Mouse (Mus musculus): ENCODE data around the gene Ssbp3. TPM values are rescaled to one million over a fixed set of nuclear protein-coding genes. Genes with fewer than 3 reads are reported as not detected.

Gene Ssbp3
- polyA plus RNA-seq, 1 experiment from 2014 or later = 147 TPM

- Histone ChIP-seq H3K4me3 (no peak overlapping the region), H3K4me1 (peaks cover 77% of the 10 kb centered on the region), H3K9me3 (no peaks in the 10 kb centered on the region), H3K27ac (replicated peaks) (0 out of 2 replicates have a peak overlapping the region, but pooled peaks have one; percentile 1), H3K36me3 (replicated peaks) (peaks cover 93% of the 10 kb centered on the region), H3K27me3 (replicated peaks; ENCODE audit: low read depth, poor library complexity, severe bottlenecking) (no peaks in the 10 kb centered on the region)
- DNase-seq (ENCODE audit: low spot score) = peak; percentile 60
- 62% methylated on average over 6 of the region's 6 CpGs for WGBS
Measured at GRCm38 (mm10) chr4:107013119-107013816, 102.8 kb downstream of the Ssbp3 start.

GRCm38 (mm10) chr4:107013817-107014260, 103.3 kb downstream of the Ssbp3 start:
- Histone ChIP-seq H3K9me3 (no peaks in the 10 kb centered on the region), H3K4me1 (peaks cover 80% of the 10 kb centered on the region), H3K27ac (replicated peaks) (no peak overlapping the region), H3K4me3 (no peak overlapping the region), H3K36me3 (replicated peaks) (peaks cover 92% of the 10 kb centered on the region), H3K27me3 (replicated peaks; ENCODE audit: low read depth, poor library complexity, severe bottlenecking) (no peaks in the 10 kb centered on the region)
- 79% methylated on average over 9 of the region's 9 CpGs for WGBS
- DNase-seq (ENCODE audit: low spot score) = no peak

GRCm38 (mm10) chr4:107015971-107016511, 105.5 kb downstream of the Ssbp3 start:
- no peak overlapping the region for H3K4me3 ChIP-seq

GRCm38 (mm10) chr4:107017257-107017656, 106.8 kb downstream of the Ssbp3 start:
- no peak overlapping the region for H3K4me3 ChIP-seq
- no peak overlapping the region for H3K27ac ChIP-seq (replicated peaks)
- H3K36me3 ChIP-seq (replicated peaks) = peaks cover 80% of the 10 kb centered on the region
- no peaks in the 10 kb centered on the region for H3K9me3 ChIP-seq
- peaks cover 88% of the 10 kb centered on the region for H3K4me1 ChIP-seq
- no peak for DNase-seq (ENCODE audit: low spot score)
- no peaks in the 10 kb centered on the region for H3K27me3 ChIP-seq (replicated peaks; ENCODE audit: low read depth, poor library complexity, severe bottlenecking)

More at GRCm38 (mm10) chr4:107015971-107016511, 105.5 kb downstream of the Ssbp3 start:
- Histone ChIP-seq H3K27me3 (replicated peaks; ENCODE audit: low read depth, poor library complexity, severe bottlenecking) (no peaks in the 10 kb centered on the region), H3K4me1 (peaks cover 98% of the 10 kb centered on the region), H3K36me3 (replicated peaks) (peaks cover 82% of the 10 kb centered on the region), H3K27ac (replicated peaks) (peak overlapping the region; percentile 63), H3K9me3 (no peaks in the 10 kb centered on the region)
- 62% methylated on average over 13 of the region's 13 CpGs for WGBS
- peak; percentile 42 for DNase-seq (ENCODE audit: low spot score)

GRCm38 (mm10) chr4:107018521-107018920, 108.0 kb downstream of the Ssbp3 start:
- no peak for DNase-seq (ENCODE audit: low spot score)
- Histone ChIP-seq H3K4me3 (no peak overlapping the region), H3K9me3 (no peaks in the 10 kb centered on the region), H3K27ac (replicated peaks) (0 out of 2 replicates have a peak overlapping the region, but pooled peaks have one; percentile 7), H3K36me3 (replicated peaks) (peaks cover 83% of the 10 kb centered on the region), H3K4me1 (peaks cover 86% of the 10 kb centered on the region), H3K27me3 (replicated peaks; ENCODE audit: low read depth, poor library complexity, severe bottlenecking) (no peaks in the 10 kb centered on the region)
- WGBS = 78% methylated on average over 3 of the region's 3 CpGs

GRCm38 (mm10) chr4:107019027-107019426, 108.5 kb downstream of the Ssbp3 start:
- H3K36me3 ChIP-seq (replicated peaks) = peaks cover 79% of the 10 kb centered on the region
- 79% methylated on average over 7 of the region's 7 CpGs for WGBS
- peaks cover 84% of the 10 kb centered on the region for H3K4me1 ChIP-seq
- no peaks in the 10 kb centered on the region for H3K9me3 ChIP-seq
- H3K27me3 ChIP-seq (replicated peaks; ENCODE audit: low read depth, poor library complexity, severe bottlenecking) = no peaks in the 10 kb centered on the region
- DNase-seq (ENCODE audit: low spot score) = no peak
- H3K4me3 ChIP-seq = no peak overlapping the region
- 0 out of 2 replicates have a peak overlapping the region, but pooled peaks have one; percentile 7 for H3K27ac ChIP-seq (replicated peaks)

- H3K27me3 ChIP-seq (replicated peaks; ENCODE audit: low read depth, poor library complexity, severe bottlenecking) = no peaks in the 10 kb centered on the region
- no peaks in the 10 kb centered on the region for H3K9me3 ChIP-seq
- H3K27ac ChIP-seq (replicated peaks) = peak overlapping the region; percentile 19; the same call in 1 of the 2 replicates
- peaks cover 79% of the 10 kb centered on the region for H3K36me3 ChIP-seq (replicated peaks)
- peaks cover 80% of the 10 kb centered on the region for H3K4me1 ChIP-seq
- no peak for DNase-seq (ENCODE audit: low spot score)
- H3K4me3 ChIP-seq = no peak overlapping the region
- 74% methylated on average over 5 of the region's 5 CpGs for WGBS
Measured at GRCm38 (mm10) chr4:107020287-107021000, 109.9 kb downstream of the Ssbp3 start.

- WGBS = 71% methylated on average over 3 of the region's 3 CpGs
- Histone ChIP-seq H3K9me3 (no peaks in the 10 kb centered on the region), H3K27ac (replicated peaks) (no peak overlapping the region; the same call in 1 of the 2 replicates), H3K36me3 (replicated peaks) (peaks cover 79% of the 10 kb centered on the region), H3K4me1 (peaks cover 70% of the 10 kb centered on the region), H3K4me3 (no peak overlapping the region), H3K27me3 (replicated peaks; ENCODE audit: low read depth, poor library complexity, severe bottlenecking) (no peaks in the 10 kb centered on the region)
- no peak for DNase-seq (ENCODE audit: low spot score)
Measured at GRCm38 (mm10) chr4:107021464-107021863, 111.0 kb downstream of the Ssbp3 start.

- no peaks in the 10 kb centered on the region for H3K27me3 ChIP-seq (replicated peaks; ENCODE audit: low read depth, poor library complexity, severe bottlenecking)
- H3K36me3 ChIP-seq (replicated peaks) = peaks cover 87% of the 10 kb centered on the region
- H3K27ac ChIP-seq (replicated peaks) = no peak overlapping the region
- 84% methylated on average over 7 of the region's 7 CpGs for WGBS
- H3K4me3 ChIP-seq = no peak overlapping the region
- H3K4me1 ChIP-seq = peaks cover 35% of the 10 kb centered on the region
- DNase-seq (ENCODE audit: low spot score) = no peak
- no peaks in the 10 kb centered on the region for H3K9me3 ChIP-seq
Measured at GRCm38 (mm10) chr4:107024899-107025298, 114.4 kb downstream of the Ssbp3 start.

- Histone ChIP-seq H3K4me1 (peaks cover 31% of the 10 kb centered on the region), H3K27me3 (replicated peaks; ENCODE audit: low read depth, poor library complexity, severe bottlenecking) (no peaks in the 10 kb centered on the region), H3K36me3 (replicated peaks) (peaks cover 88% of the 10 kb centered on the region), H3K27ac (replicated peaks) (no peak overlapping the region), H3K4me3 (no peak overlapping the region), H3K9me3 (no peaks in the 10 kb centered on the region)
- DNase-seq (ENCODE audit: low spot score) = no peak
- WGBS = 86% methylated on average over 5 of the region's 5 CpGs
Measured at GRCm38 (mm10) chr4:107025369-107025768, 114.9 kb downstream of the Ssbp3 start.

- Histone ChIP-seq H3K9me3 (no peaks in the 10 kb centered on the region), H3K36me3 (replicated peaks) (peaks cover 93% of the 10 kb centered on the region), H3K4me3 (no peak overlapping the region), H3K27ac (replicated peaks) (no peak overlapping the region), H3K27me3 (replicated peaks; ENCODE audit: low read depth, poor library complexity, severe bottlenecking) (no peaks in the 10 kb centered on the region), H3K4me1 (peaks cover 24% of the 10 kb centered on the region)
- DNase-seq (ENCODE audit: low spot score) = no peak
- 65% methylated on average over 8 of the region's 8 CpGs for WGBS
Measured at GRCm38 (mm10) chr4:107026451-107026850, 116.0 kb downstream of the Ssbp3 start.

- 93% methylated on average over 4 of the region's 4 CpGs for WGBS
- H3K9me3 ChIP-seq = no peaks in the 10 kb centered on the region
- H3K4me3 ChIP-seq = no peak overlapping the region
- no peak for DNase-seq (ENCODE audit: low spot score)
- H3K4me1 ChIP-seq = no peaks in the 10 kb centered on the region
- peaks cover 99% of the 10 kb centered on the region for H3K36me3 ChIP-seq (replicated peaks)
- no peaks in the 10 kb centered on the region for H3K27me3 ChIP-seq (replicated peaks; ENCODE audit: low read depth, poor library complexity, severe bottlenecking)
- H3K27ac ChIP-seq (replicated peaks) = no peak overlapping the region
Measured at GRCm38 (mm10) chr4:107035689-107036088, 125.2 kb downstream of the Ssbp3 start.
